In the genomic region with DNA sequence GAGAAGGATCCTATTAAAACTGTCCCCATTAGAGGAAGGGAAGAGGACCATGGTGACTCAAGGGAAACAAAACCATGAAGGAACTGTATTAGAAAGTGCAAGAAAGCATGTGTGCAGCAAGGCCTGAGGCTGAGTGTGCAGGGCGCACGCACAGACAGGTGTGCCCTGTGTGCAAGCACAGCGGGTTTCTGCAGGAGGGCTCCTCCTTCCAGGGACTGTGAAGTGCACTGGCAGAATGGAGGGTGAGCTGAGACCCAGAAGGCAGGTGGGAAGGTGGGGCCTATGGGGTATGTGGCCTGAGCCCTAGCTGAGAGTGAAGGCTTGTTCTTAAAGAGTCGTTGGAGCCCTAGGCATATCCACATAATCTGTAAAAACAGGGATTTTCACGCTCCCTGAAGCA, we compare ENCODE assay signal across 7 mouse cellular contexts. TPM values are rescaled to one million over a fixed set of nuclear protein-coding genes. Genes with fewer than 3 reads are reported as not detected.
DNase-seq lines count a peak whose midpoint lies in the region; ATAC-seq lines count a peak whose summit lies in the region.

No protein-coding gene starts in this region.

- peak overlapping the region; percentile 65 for H3K4me2 ChIP-seq in lung, embryonic 16.5 days (ENCODE audit: low read depth, low read length)
- H3K4me2 ChIP-seq in hindbrain, embryonic 12.5 days (replicated peaks) = peak overlapping the region; percentile 72

- WGBS in lung, embryonic 16.5 days = 49% methylated on average over 5 of the region's 5 CpGs
- WGBS in hindbrain, embryonic 12.5 days = 44% methylated on average over 5 of the region's 5 CpGs
- WGBS in midbrain, embryonic 10.5 days = 53% methylated on average over 5 of the region's 5 CpGs

- H3K9me3 ChIP-seq in lung, embryonic 16.5 days (ENCODE audit: control insufficient read depth, low read length) = no peaks in the 10 kb centered on the region
- no peaks in the 10 kb centered on the region for H3K9me3 ChIP-seq in hindbrain, embryonic 12.5 days (replicated peaks)
- no peaks in the 10 kb centered on the region for H3K9me3 ChIP-seq in midbrain, embryonic 10.5 days (replicated peaks)

- H3K27ac ChIP-seq in lung, embryonic 16.5 days (ENCODE audit: low read length) = peak overlapping the region; percentile 90
- peak overlapping the region; percentile 92 for H3K27ac ChIP-seq in hindbrain, embryonic 12.5 days
- peak overlapping the region; percentile 99 for H3K27ac ChIP-seq in midbrain, embryonic 10.5 days (replicated peaks)

- H3K4me3 ChIP-seq in lung, embryonic 16.5 days (ENCODE audit: low read length) = peak overlapping the region; percentile 74
- H3K4me3 ChIP-seq in hindbrain, embryonic 12.5 days = peak overlapping the region; percentile 99
- peak overlapping the region; percentile 95 for H3K4me3 ChIP-seq in midbrain, embryonic 10.5 days

- peak overlapping the region; percentile 87 for H3K9ac ChIP-seq in lung, embryonic 16.5 days (ENCODE audit: low read length)
- peak overlapping the region; percentile 99 for H3K9ac ChIP-seq in hindbrain, embryonic 12.5 days

- H3K27me3 ChIP-seq in lung, embryonic 16.5 days (ENCODE audit: control insufficient read depth, insufficient read depth, low read depth, low read length) = no peaks in the 10 kb centered on the region
- H3K27me3 ChIP-seq in hindbrain, embryonic 12.5 days = no peaks in the 10 kb centered on the region
- 0 out of 2 replicates have a peak, but pooled peaks cover 1% of the 10 kb centered on the region for H3K27me3 ChIP-seq in midbrain, embryonic 10.5 days (ENCODE audit: low read depth, poor library complexity, severe bottlenecking)

- DNase-seq in lung, postnatal 25 days (ENCODE audit: low spot score) = no peak
- no peak for DNase-seq in midbrain, embryonic 10.5 days (ENCODE audit: low spot score)
- no peak for DNase-seq in frontal cortex, postnatal 14 days (ENCODE audit: low spot score in 2 of 2)
- DNase-seq in gastrocnemius, postnatal 4 days (ENCODE audit: low spot score in 2 of 2) = no peak
- no peak for DNase-seq in ovary, postnatal 14 days (ENCODE audit: low spot score)

- no peaks in the 10 kb centered on the region for H3K36me3 ChIP-seq in lung, embryonic 16.5 days (ENCODE audit: control insufficient read depth, insufficient read depth, low read length)
- H3K36me3 ChIP-seq in hindbrain, embryonic 12.5 days = peaks cover 18% of the 10 kb centered on the region; the same call in 1 of the 2 replicates
- H3K36me3 ChIP-seq in midbrain, embryonic 10.5 days = peaks cover 49% of the 10 kb centered on the region

- ATAC-seq in lung, embryonic 16.5 days (ENCODE audit: low read depth) = peak; percentile 32
- no peak for ATAC-seq in hindbrain, embryonic 12.5 days (ENCODE audit: low FRiP score)

- H3K4me1 ChIP-seq in lung, embryonic 16.5 days (replicated peaks; ENCODE audit: control insufficient read depth, insufficient read depth, low read length) = peaks cover 28% of the 10 kb centered on the region
- H3K4me1 ChIP-seq in hindbrain, embryonic 12.5 days = peaks cover 39% of the 10 kb centered on the region
- peaks cover 54% of the 10 kb centered on the region for H3K4me1 ChIP-seq in midbrain, embryonic 10.5 days

RNA-seq across cellular contexts. Expression of gene Ptprf, which starts 1.9 kb away (rescaled TPM):
- polyA plus RNA-seq in lung, embryonic 16.5 days (2015; fragmentation: Nextera tagmentation; extraction: Ambion mirVana) = 79.7 and 84.3 TPM in 2 replicates
- polyA plus RNA-seq in hindbrain, embryonic 12.5 days (2016; fragmentation: Nextera tagmentation; extraction: Ambion mirVana) = 131 and 137 TPM in 2 replicates
- polyA plus RNA-seq in midbrain, embryonic 10.5 days (2016; fragmentation: Nextera tagmentation; extraction: Ambion mirVana) = 94.4 and 103 TPM in 2 replicates
- total RNA-seq in gastrocnemius, postnatal 4 days (2021) = 10 to 100 TPM; 28.9 to 30.0 TPM
